Mouse (Mus musculus) heart, embryonic 10.5 days (tissue): Measurements from ENCODE around the gene Gm42421. TPM values are rescaled to one million over a fixed set of nuclear protein-coding genes. Genes with fewer than 3 reads are reported as not detected.

Experiments
- DNase-seq: peaks from one replicate; pipeline ENCODE4 v3.0.0-alpha.2; 2017; ENCODE audit warnings: low spot score
- H3K27ac ChIP-seq: fragments of 300-500 bp; sonication (generic); 2 replicates; pipeline ENCODE4 v1.5.1; 2016; ENCODE audit warnings: mild to moderate bottlenecking
- H3K27me3 ChIP-seq: fragments of 300-500 bp; sonication (generic); 2 replicates; pipeline ENCODE4 v1.6.1; 2016; ENCODE audit warnings: mild to moderate bottlenecking; ENCODE audit not compliant: poor library complexity, insufficient read depth, severe bottlenecking
- H3K36me3 ChIP-seq: fragments of 300-500 bp; sonication (generic); 2 replicates; pipeline ENCODE4 v1.6.1; 2016; ENCODE audit warnings: mild to moderate bottlenecking, moderate library complexity
- H3K4me1 ChIP-seq: fragments of 300-500 bp; sonication (generic); 2 replicates; pipeline ENCODE4 v1.6.1; 2016; ENCODE audit warnings: mild to moderate bottlenecking
- H3K4me3 ChIP-seq: fragments of 300-500 bp; sonication (generic); 2 replicates; pipeline ENCODE4 v1.5.1; 2016; ENCODE audit warnings: mild to moderate bottlenecking, moderate library complexity
- H3K9me3 ChIP-seq: fragments of 300-500 bp; sonication (generic); 2 replicates; pipeline ENCODE4 v1.6.1; 2016; ENCODE audit warnings: mild to moderate bottlenecking, moderate library complexity
- WGBS: fragments of 180-500 bp; shearing (Covaris S2); methylation state at CpG from one replicate; pipeline ENCODE4 v1.1.7; 2016; 5-methylcytosine and 5-hydroxymethylcytosine counted together
- polyA plus RNA-seq: library from polyadenylated mRNA; unstranded; fragments of >200 nt; fragmentation: Nextera tagmentation; extraction: Ambion mirVana; gene quantifications from 2 replicates; pipeline ENCODE4 v1.2.1, GENCODE M21; 2016

Gm42421 gene
- polyA plus RNA-seq, 1 experiment from 2014 or later = 1.3 TPM

- 61% methylated on average over 2 of the region's 2 CpGs for WGBS
- DNase-seq = no peak
- Histone ChIP-seq H3K4me1 (peaks cover 7% of the 10 kb centered on the region), H3K27me3 (no peaks in the 10 kb centered on the region), H3K27ac (no peak overlapping the region), H3K9me3 (no peaks in the 10 kb centered on the region), H3K36me3 (peaks cover 38% of the 10 kb centered on the region), H3K4me3 (no peak overlapping the region)
Observed at GRCm38 (mm10) chr5:143982361-143982760, 54.4 kb downstream of the Gm42421 start.

- no peak for DNase-seq
- H3K36me3 ChIP-seq = peaks cover 68% of the 10 kb centered on the region
- peaks cover 7% of the 10 kb centered on the region for H3K4me1 ChIP-seq
- 89% methylated on average over 7 of the region's 7 CpGs for WGBS
- no peak overlapping the region for H3K4me3 ChIP-seq
- H3K27ac ChIP-seq = no peak overlapping the region
- H3K27me3 ChIP-seq = no peaks in the 10 kb centered on the region
- no peaks in the 10 kb centered on the region for H3K9me3 ChIP-seq
Observed at GRCm38 (mm10) chr5:143985381-143985780, 57.4 kb downstream of the Gm42421 start.

Other genes starting within 250 kb of the Gm42421 start
- 15.7 and 15.9 TPM in 2 replicates for gene Usp42, start 195.9 kb upstream of the Gm42421 start, polyA plus RNA-seq
- gene Eif2ak1, start 110.4 kb upstream of the Gm42421 start, polyA plus RNA-seq = 38.0 and 41.0 TPM in 2 replicates
- gene Ankrd61, start 30.5 kb upstream of the Gm42421 start, polyA plus RNA-seq = 0.16 and 0.26 TPM in 2 replicates
- 117 and 127 TPM in 2 replicates for gene Aimp2, start 18.3 kb upstream of the Gm42421 start, polyA plus RNA-seq
- gene Pms2, start 18.2 kb upstream of the Gm42421 start, polyA plus RNA-seq = 28.3 and 33.9 TPM in 2 replicates
- gene Rsph10b, start 4.9 kb downstream of the Gm42421 start, polyA plus RNA-seq = 0.46 and 1.1 TPM in 2 replicates
- gene Ccz1, start 86.7 kb downstream of the Gm42421 start, polyA plus RNA-seq = 62.0 and 84.6 TPM in 2 replicates
- gene Ocm, start 98.5 kb downstream of the Gm42421 start, polyA plus RNA-seq = 0.21 TPM in 1 of 2 replicates, not detected in the other
- gene Lmtk2, start 172.3 kb downstream of the Gm42421 start, polyA plus RNA-seq = 5.3 and 6.0 TPM in 2 replicates